Mouse (Mus musculus): ENCODE measurements around the gene Hadhb. TPM values are rescaled to one million over a fixed set of nuclear protein-coding genes. Genes with fewer than 3 reads are reported as not detected.

Hadhb gene
- polyA plus RNA-seq, 1 experiment from 2014 or later: 70.4 TPM

DNA sequence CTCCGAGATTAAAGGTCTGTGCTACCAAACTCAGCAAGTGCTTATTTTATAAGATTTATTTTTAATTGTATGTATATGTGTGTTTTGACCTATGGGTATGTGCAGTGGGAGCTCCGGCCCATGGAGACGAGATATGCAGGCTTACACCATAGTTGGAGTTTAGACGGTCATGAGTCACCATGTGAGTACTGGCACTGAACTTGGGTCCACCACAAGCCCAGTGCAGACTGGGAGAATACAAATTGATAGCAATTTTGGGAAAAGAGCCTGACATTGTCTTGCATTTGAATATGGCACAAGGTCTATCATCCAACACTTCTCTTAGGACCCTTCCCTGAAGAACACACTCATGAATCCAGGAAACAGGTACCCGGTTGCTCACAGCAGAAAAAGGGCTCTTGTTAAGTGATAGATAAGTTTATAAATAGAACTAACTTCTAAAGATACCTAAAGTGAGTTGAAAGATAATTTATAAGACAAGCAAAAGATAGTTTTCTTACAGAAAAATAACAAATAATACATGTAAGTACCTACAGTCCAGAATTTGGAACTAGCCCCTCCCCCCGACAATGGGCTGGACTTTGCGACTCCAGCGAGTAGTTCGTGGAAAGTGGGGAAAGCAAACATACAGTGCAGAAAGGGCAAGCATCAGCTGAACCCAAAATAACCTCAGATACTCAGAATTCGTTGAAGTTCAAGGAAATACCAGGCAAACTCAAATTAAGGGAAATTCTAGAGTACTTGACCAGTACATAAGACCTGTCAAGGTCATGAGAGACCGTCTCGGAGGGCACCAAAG lies 32.8 kb downstream of the Hadhb start:
- no peak overlapping the region for H3K27ac ChIP-seq (ENCODE audit: low read depth, low read length)
- no peak overlapping the region for H3K9ac ChIP-seq (ENCODE audit: low read depth, low read length)
- no peak overlapping the region for H3K4me2 ChIP-seq (ENCODE audit: low read length)
- no peaks in the 10 kb centered on the region for H3K27me3 ChIP-seq (replicated peaks; ENCODE audit: control insufficient read depth, insufficient read depth, low read length)
- 95% methylated on average over 12 of the region's 12 CpGs for WGBS
- no peak overlapping the region for H3K4me3 ChIP-seq (ENCODE audit: low read length)
- H3K9me3 ChIP-seq (ENCODE audit: control insufficient read depth, low read length): no peaks in the 10 kb centered on the region
- H3K4me1 ChIP-seq (ENCODE audit: control insufficient read depth, insufficient read depth, low read depth, low read length): no peaks in the 10 kb centered on the region
- ATAC-seq: no peak
- peaks cover 8% of the 10 kb centered on the region for H3K36me3 ChIP-seq (ENCODE audit: control insufficient read depth, insufficient read depth, low read length)

DNA sequence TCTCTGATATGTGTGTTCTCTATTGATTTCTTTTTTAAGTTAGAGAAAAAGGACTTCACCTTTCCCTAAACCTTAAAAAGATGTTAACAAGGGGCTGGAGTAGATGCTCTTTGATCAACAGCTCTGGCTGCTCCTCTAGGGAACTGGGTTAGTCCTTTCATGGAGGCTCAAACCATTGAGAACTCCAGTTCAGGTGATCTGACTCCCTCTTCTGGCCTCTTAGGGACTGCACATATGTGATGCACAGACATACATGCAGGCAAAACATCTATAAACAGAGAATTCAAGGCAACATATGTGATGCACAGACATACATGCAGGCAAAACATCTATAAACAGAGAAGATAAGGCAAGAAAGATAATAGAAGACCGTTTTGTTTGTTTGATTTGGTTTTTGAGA lies 37.4 kb downstream of the Hadhb start:
- 100% methylated on average over 1 of the region's 1 CpGs for WGBS
- no peaks in the 10 kb centered on the region for H3K27me3 ChIP-seq (replicated peaks; ENCODE audit: control insufficient read depth, insufficient read depth, low read length)
- H3K4me2 ChIP-seq (ENCODE audit: low read length): no peak overlapping the region
- no peak overlapping the region for H3K27ac ChIP-seq (ENCODE audit: low read depth, low read length)
- no peaks in the 10 kb centered on the region for H3K9me3 ChIP-seq (ENCODE audit: control insufficient read depth, low read length)
- H3K4me1 ChIP-seq (ENCODE audit: control insufficient read depth, insufficient read depth, low read depth, low read length): no peaks in the 10 kb centered on the region
- H3K4me3 ChIP-seq (ENCODE audit: low read length): no peak overlapping the region
- no peaks in the 10 kb centered on the region for H3K36me3 ChIP-seq (ENCODE audit: control insufficient read depth, insufficient read depth, low read length)
- H3K9ac ChIP-seq (ENCODE audit: low read depth, low read length): no peak overlapping the region
- ATAC-seq: no peak

DNA sequence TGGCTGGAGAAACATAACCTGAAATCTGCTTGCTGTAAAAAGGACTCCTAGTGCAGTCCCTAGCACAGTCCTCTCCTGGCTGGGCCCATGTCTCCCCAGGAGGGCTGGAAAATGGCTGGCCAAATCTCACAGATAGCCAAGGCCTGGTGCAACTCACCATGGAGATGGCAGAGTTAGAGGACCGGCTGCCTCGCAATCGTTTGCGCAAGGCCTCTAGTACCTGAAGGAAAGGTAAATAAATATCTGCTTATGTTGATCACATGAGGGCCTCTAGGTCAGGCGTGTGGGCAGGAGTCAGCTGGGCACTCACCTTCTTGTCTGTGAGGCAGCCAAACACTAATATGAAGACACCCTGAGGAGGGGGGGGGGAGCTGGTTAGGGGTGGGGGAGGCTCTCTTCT lies 40.3 kb downstream of the Hadhb start:
- Histone ChIP-seq H3K4me2 (ENCODE audit: low read length) (no peak overlapping the region), H3K4me1 (ENCODE audit: control insufficient read depth, insufficient read depth, low read depth, low read length) (no peaks in the 10 kb centered on the region), H3K9ac (ENCODE audit: low read depth, low read length) (no peak overlapping the region), H3K9me3 (ENCODE audit: control insufficient read depth, low read length) (no peaks in the 10 kb centered on the region), H3K27me3 (replicated peaks; ENCODE audit: control insufficient read depth, insufficient read depth, low read length) (no peaks in the 10 kb centered on the region), H3K36me3 (ENCODE audit: control insufficient read depth, insufficient read depth, low read length) (no peaks in the 10 kb centered on the region), H3K4me3 (ENCODE audit: low read length) (no peak overlapping the region), H3K27ac (ENCODE audit: low read depth, low read length) (no peak overlapping the region)
- no peak for ATAC-seq
- 93% methylated on average over 5 of the region's 5 CpGs for WGBS

DNA sequence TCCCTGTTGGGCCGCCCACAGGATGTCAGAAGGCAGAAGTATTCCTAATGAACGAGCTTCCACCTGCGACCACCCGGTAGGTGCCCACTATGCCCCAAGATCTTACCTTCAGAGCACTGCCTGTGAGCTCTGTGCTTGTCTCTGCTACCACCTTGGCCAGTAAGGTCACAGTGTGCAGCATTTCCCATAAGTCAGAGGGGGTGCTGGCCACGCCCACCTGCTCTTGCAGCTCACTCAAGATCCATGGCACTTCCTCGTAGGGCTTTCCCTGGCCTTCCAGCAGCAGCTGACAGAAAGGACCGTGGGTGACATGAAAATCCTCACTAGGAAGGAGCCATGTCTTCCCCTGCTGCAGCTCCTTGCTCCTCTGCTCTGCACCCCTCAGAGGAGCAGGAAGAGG lies 43.2 kb downstream of the Hadhb start:
- H3K36me3 ChIP-seq (ENCODE audit: control insufficient read depth, insufficient read depth, low read length): no peaks in the 10 kb centered on the region

DNA sequence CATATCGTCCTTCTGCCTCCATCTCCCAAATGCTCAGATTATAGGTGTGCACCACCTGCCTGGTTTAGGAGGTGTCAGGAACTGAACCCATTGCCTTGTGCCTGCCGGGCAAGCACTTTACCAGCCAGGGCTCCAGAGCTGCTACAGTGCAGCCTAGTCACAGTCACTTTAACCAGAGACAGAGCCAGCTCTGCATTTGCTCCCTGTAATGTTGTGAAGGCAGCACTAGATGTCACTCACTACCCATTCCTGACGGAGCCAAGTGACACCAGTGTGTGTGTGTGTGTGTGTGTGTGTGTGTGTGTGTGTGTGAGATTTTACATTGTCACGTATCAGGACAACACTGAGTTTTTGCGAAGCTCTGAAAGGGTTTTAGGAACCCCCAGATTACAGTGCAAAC lies 46.5 kb downstream of the Hadhb start:
- H3K4me2 ChIP-seq (ENCODE audit: low read length): no peak overlapping the region
- no peaks in the 10 kb centered on the region for H3K27me3 ChIP-seq (replicated peaks; ENCODE audit: control insufficient read depth, insufficient read depth, low read length)
- WGBS: 46% methylated on average over 5 of the region's 5 CpGs
- H3K36me3 ChIP-seq (ENCODE audit: control insufficient read depth, insufficient read depth, low read length): no peaks in the 10 kb centered on the region
- H3K27ac ChIP-seq (ENCODE audit: low read depth, low read length): no peak overlapping the region
- H3K9me3 ChIP-seq (ENCODE audit: control insufficient read depth, low read length): no peaks in the 10 kb centered on the region
- ATAC-seq: peak; percentile 81
- no peaks in the 10 kb centered on the region; the same call in 1 of the 2 replicates for H3K4me1 ChIP-seq (ENCODE audit: control insufficient read depth, insufficient read depth, low read depth, low read length)
- no peak overlapping the region for H3K4me3 ChIP-seq (ENCODE audit: low read length)
- H3K9ac ChIP-seq (ENCODE audit: low read depth, low read length): no peak overlapping the region

More for the DNA sequence above, 43.2 kb downstream of the Hadhb start:
- Histone ChIP-seq H3K4me3 (ENCODE audit: low read length) (no peak overlapping the region), H3K9ac (ENCODE audit: low read depth, low read length) (no peak overlapping the region), H3K9me3 (ENCODE audit: control insufficient read depth, low read length) (no peaks in the 10 kb centered on the region), H3K27me3 (replicated peaks; ENCODE audit: control insufficient read depth, insufficient read depth, low read length) (no peaks in the 10 kb centered on the region), H3K4me1 (ENCODE audit: control insufficient read depth, insufficient read depth, low read depth, low read length) (no peaks in the 10 kb centered on the region; the same call in 1 of the 2 replicates), H3K27ac (ENCODE audit: low read depth, low read length) (no peak overlapping the region), H3K4me2 (ENCODE audit: low read length) (no peak overlapping the region)
- 75% methylated on average over 7 of the region's 7 CpGs for WGBS
- no peak for ATAC-seq

DNA sequence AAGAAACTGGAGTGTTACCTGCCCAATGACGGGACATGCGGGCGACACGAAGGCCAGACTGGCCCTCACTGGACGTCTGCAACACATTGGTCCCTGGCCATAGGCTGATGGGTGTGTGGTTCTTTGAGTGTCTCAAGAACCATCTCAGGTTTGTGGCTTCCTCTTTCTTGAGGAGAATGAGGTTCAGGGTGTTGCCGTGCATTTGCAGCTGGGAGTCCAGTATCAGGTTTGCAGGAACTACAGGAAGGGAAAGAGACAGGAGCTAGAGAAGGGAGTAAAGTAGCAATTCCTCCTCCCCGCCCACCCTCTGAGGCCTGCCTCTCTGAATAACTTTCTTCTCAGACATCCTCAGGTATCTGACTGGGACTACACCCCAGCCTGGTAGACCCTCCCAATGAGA lies 47.2 kb downstream of the Hadhb start:
- WGBS: 90% methylated on average over 7 of the region's 7 CpGs
- no peak overlapping the region for H3K27ac ChIP-seq (ENCODE audit: low read depth, low read length)
- no peak overlapping the region for H3K9ac ChIP-seq (ENCODE audit: low read depth, low read length)
- H3K4me1 ChIP-seq (ENCODE audit: control insufficient read depth, insufficient read depth, low read depth, low read length): no peaks in the 10 kb centered on the region; the same call in 1 of the 2 replicates
- H3K36me3 ChIP-seq (ENCODE audit: control insufficient read depth, insufficient read depth, low read length): no peaks in the 10 kb centered on the region
- ATAC-seq: no peak
- no peak overlapping the region for H3K4me3 ChIP-seq (ENCODE audit: low read length)
- H3K9me3 ChIP-seq (ENCODE audit: control insufficient read depth, low read length): no peaks in the 10 kb centered on the region
- H3K4me2 ChIP-seq (ENCODE audit: low read length): no peak overlapping the region
- no peaks in the 10 kb centered on the region for H3K27me3 ChIP-seq (replicated peaks; ENCODE audit: control insufficient read depth, insufficient read depth, low read length)

DNA sequence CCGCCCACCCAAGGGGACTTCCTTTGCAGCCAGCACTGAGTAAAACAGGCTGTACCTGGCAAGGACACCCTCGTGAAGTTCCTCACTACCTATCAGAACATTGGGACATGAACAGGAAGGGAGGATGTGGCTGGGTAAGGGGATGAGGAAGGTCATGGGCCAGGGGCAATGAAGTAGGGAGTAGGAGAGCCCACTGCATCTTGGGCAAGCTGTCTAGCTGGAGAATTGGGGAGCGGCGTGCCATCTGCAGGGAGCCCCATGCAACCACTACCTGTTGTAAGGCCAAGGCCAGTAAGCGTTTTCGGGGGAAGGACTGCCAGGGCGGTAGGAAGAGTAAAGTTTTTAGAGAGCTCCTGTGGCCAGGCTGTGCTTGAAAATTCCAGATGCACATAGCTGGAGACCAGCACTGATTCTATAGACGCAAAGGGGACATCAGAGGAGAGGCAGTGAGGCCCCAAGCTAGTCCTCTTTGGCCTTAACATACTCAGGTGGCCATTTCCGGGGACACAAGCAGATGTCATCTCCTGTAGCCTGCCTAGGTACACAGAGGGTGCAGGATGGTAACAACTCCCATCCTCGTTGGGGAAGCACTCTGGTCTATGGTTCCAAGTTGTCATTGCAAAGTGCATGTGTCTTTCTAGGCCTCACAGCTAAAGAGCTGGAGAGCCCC lies 48.3 kb downstream of the Hadhb start:
- H3K27me3 ChIP-seq (replicated peaks; ENCODE audit: control insufficient read depth, insufficient read depth, low read length): no peaks in the 10 kb centered on the region

DNA sequence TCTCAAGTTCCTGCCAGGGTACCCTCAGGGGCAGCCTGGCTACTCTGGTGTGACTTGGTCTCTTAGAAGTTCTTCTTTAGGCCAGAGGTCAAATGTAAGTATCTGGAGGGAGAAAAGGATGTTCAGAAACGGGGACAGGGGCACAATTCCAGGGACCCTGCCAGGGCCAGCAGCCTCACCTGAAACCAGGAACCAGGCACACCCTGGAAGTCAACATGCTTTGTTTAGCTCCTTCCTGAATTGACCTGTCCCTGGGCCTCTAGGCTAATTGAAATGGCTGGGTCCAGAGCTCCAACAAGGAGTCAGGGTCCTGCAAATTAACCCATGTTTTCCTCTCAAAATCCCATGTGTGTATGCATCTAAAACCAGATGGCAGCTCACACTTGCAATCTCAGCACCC lies 49.4 kb downstream of the Hadhb start:
- no peak overlapping the region for H3K27ac ChIP-seq (ENCODE audit: low read depth, low read length)
- no peaks in the 10 kb centered on the region for H3K36me3 ChIP-seq (ENCODE audit: control insufficient read depth, insufficient read depth, low read length)
- H3K4me3 ChIP-seq (ENCODE audit: low read length): no peak overlapping the region
- no peak for ATAC-seq
- WGBS: 43% methylated on average over 1 of the region's 1 CpGs
- H3K4me1 ChIP-seq (ENCODE audit: control insufficient read depth, insufficient read depth, low read depth, low read length): no peaks in the 10 kb centered on the region; the same call in 1 of the 2 replicates
- H3K27me3 ChIP-seq (replicated peaks; ENCODE audit: control insufficient read depth, insufficient read depth, low read length): no peaks in the 10 kb centered on the region
- no peak overlapping the region for H3K9ac ChIP-seq (ENCODE audit: low read depth, low read length)
- no peaks in the 10 kb centered on the region for H3K9me3 ChIP-seq (ENCODE audit: control insufficient read depth, low read length)
- H3K4me2 ChIP-seq (ENCODE audit: low read length): no peak overlapping the region

More for the DNA sequence above, 48.3 kb downstream of the Hadhb start:
- no peak overlapping the region for H3K4me2 ChIP-seq (ENCODE audit: low read length)
- H3K9ac ChIP-seq (ENCODE audit: low read depth, low read length): no peak overlapping the region
- H3K27ac ChIP-seq (ENCODE audit: low read depth, low read length): no peak overlapping the region
- H3K4me1 ChIP-seq (ENCODE audit: control insufficient read depth, insufficient read depth, low read depth, low read length): no peaks in the 10 kb centered on the region; the same call in 1 of the 2 replicates
- H3K9me3 ChIP-seq (ENCODE audit: control insufficient read depth, low read length): no peaks in the 10 kb centered on the region
- WGBS: 83% methylated on average over 10 of the region's 10 CpGs
- ATAC-seq: no peak
- no peak overlapping the region for H3K4me3 ChIP-seq (ENCODE audit: low read length)
- H3K36me3 ChIP-seq (ENCODE audit: control insufficient read depth, insufficient read depth, low read length): no peaks in the 10 kb centered on the region

DNA sequence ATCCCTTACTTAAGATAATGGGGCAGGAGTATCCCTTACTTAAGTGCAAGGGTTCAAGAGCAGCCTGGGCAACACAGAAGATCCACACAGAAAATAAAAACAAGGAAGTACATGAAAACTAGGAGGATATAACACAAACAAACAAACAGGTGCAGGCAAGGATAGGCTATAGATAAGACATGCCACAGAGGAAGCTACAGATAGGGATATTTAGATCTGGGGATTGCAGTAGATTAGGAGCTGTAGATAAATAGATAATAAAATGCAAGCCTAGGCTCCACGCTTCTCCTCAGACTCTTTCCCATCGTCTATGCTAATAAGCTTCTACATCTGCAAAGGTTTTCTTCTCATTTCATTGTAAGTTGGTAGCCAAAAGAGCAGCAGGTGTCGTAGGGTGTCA lies 50.0 kb downstream of the Hadhb start:
- Histone ChIP-seq H3K4me3 (ENCODE audit: low read length) (no peak overlapping the region), H3K36me3 (ENCODE audit: control insufficient read depth, insufficient read depth, low read length) (no peaks in the 10 kb centered on the region), H3K9me3 (ENCODE audit: control insufficient read depth, low read length) (no peaks in the 10 kb centered on the region), H3K27me3 (replicated peaks; ENCODE audit: control insufficient read depth, insufficient read depth, low read length) (no peaks in the 10 kb centered on the region), H3K9ac (ENCODE audit: low read depth, low read length) (no peak overlapping the region), H3K4me1 (ENCODE audit: control insufficient read depth, insufficient read depth, low read depth, low read length) (no peaks in the 10 kb centered on the region; the same call in 1 of the 2 replicates), H3K4me2 (ENCODE audit: low read length) (no peak overlapping the region), H3K27ac (ENCODE audit: low read depth, low read length) (no peak overlapping the region)
- WGBS: 70% methylated on average over 3 of the region's 3 CpGs
- no peak for ATAC-seq

Data from hindbrain, embryonic 16.5 days (tissue).